18 mouse cellular contexts compared by ENCODE assay signal in genomic region chr13:93861211-93861610, GRCm38 (mm10).
"Had no signal": no experiment of that assay in that cellular context is flagged by ENCODE, and none has a peak within 500 bp of the region (broad histone marks: within the 10 kb centered on the region; RNA-seq: fewer than 3 reads in every experiment).

No protein-coding gene starts in this region.

- DNase-seq: kidney, adult 11 months; kidney, adult 9 months; kidney, postnatal 4 days; left cerebral cortex, postnatal 4 days; lung, embryonic 14.5 days; lung, postnatal 10 days; midbrain, embryonic 14.5 days; right cerebral cortex, adult 18-20 months; right cerebral cortex, postnatal 25 days; thymus, postnatal 14 days had no signal

- H3K9me3 ChIP-seq: limb, embryonic 13.5 days; liver, embryonic 15.5 days; midbrain, embryonic 10.5 days; neural tube, embryonic 15.5 days had no signal

- H3K4me1 ChIP-seq: neural tube, embryonic 15.5 days had no signal

- H3K9ac ChIP-seq: limb, embryonic 13.5 days; liver, embryonic 15.5 days; lung, embryonic 14.5 days; neural tube, embryonic 15.5 days had no signal

- H3K4me2 ChIP-seq: limb, embryonic 13.5 days; liver, embryonic 15.5 days; lung, embryonic 14.5 days; neural tube, embryonic 15.5 days had no signal

- H3K27me3 ChIP-seq: limb, embryonic 13.5 days; liver, embryonic 15.5 days; neural tube, embryonic 15.5 days had no signal

- H3K4me3 ChIP-seq: layer of hippocampus, adult 2 months; limb, embryonic 13.5 days; liver, embryonic 15.5 days; midbrain, embryonic 10.5 days; myocyte; neural tube, embryonic 15.5 days had no signal

- H3K27ac ChIP-seq: kidney, postnatal 0 days; layer of hippocampus, adult 2 months; limb, embryonic 13.5 days; liver, embryonic 15.5 days; macrophage; midbrain, embryonic 10.5 days; neural tube, embryonic 15.5 days had no signal

- H3K36me3 ChIP-seq: limb, embryonic 13.5 days; liver, embryonic 15.5 days; midbrain, embryonic 10.5 days; neural tube, embryonic 15.5 days had no signal
